Mouse (Mus musculus) gonadal fat pad, adult 2 months (tissue): ENCODE measurements around the gene Hltf. TPM values are rescaled to one million over a fixed set of nuclear protein-coding genes. Genes with fewer than 3 reads are reported as not detected.
"Not testable (repeated sequence)": the region's sequence is repeated elsewhere in the genome, so short reads cannot be mapped to it uniquely, and the experiment has no call there.

Experiments used
- DNase-seq: peaks from one replicate; pipeline ENCODE4 v3.0.0-alpha.2; 2012; ENCODE audit warnings: low read depth
- polyA plus RNA-seq: library from polyadenylated mRNA; depleted of rRNA; stranded (reverse); fragments of >200 nt; gene quantifications from 2 replicates; pipeline ENCODE4 v1.2.3, GENCODE M21; 2012

Gene Hltf
- polyA plus RNA-seq, 1 experiment = 5.1 TPM

DNA sequence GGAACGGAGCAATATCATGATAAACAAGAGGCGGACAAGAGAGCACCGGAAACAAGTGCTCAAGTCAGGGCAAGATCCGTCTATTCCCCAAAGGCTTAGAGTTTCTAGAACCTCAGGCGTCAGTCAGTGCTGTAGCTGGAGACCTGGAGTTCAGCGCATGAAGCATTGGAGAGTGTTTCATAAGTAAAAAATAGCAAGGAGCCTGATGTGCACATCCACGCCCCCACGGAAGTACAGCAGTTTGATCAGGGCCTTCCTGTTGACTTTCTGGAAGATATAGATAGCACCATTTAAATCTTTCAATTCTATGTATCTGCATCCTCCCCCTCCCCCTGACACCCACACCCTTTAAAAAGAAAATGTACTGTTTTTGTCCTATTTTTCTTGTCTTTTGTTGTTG lies 46.7 kb downstream of the Hltf start:
- no peak for DNase-seq

DNA sequence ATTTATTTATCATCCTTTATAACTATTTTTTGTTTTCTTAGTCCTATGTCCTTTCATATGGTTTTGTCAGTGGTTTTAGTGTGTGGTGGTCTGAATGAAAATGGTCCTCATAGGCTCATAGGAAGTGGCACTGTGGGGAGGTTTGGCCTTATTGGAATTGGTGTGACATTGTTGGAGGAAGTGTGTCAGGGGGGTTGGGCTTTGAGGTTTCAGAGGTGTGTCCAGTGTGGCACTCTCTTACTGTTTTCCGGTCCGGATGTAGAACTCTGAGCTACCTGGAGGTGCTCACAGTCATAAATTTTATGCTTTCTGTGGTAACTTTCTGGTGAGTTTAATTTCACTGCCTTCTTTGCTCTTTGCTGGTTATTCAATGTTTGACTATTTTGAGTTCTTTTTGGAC lies 47.2 kb downstream of the Hltf start:
- no peak for DNase-seq

DNA sequence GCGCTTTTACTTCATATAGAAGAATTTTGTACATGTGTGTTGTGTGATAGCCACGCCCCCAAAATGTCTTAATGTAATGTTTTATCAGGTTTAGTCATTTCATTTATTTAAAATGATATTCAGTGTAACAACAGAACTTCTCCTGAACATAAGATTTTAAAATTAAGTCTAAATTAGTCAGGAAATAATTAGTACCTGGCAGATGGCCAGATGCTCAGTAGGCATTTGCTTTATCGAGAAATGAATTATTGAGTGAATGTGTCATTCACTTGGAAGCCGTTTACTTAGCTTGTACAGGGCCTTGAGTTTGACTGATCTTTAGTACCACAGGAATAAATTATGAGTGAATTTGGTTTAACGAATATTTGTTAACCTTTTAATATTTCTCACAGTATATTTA lies 51.3 kb downstream of the Hltf start:
- DNase-seq = no peak

DNA sequence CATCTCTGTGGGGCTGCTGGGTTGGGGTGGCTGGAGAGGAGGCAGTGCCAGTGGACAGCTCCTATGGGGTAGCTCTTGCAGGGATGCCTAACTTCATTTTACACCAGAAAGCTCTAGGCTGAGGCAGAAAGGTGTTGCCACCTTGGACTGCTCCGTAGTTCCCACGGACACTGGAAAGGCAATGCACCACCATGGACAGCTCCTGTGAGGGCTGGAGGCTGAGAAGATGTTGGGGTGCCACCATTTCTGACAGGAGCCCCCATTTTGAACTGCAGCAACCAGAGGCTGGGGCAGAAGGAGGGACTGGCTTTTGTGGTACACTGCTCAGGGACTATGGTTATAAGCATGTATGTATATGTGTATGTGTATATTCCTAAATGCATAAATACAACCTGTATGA lies 54.3 kb downstream of the Hltf start:
- DNase-seq = no peak

DNA sequence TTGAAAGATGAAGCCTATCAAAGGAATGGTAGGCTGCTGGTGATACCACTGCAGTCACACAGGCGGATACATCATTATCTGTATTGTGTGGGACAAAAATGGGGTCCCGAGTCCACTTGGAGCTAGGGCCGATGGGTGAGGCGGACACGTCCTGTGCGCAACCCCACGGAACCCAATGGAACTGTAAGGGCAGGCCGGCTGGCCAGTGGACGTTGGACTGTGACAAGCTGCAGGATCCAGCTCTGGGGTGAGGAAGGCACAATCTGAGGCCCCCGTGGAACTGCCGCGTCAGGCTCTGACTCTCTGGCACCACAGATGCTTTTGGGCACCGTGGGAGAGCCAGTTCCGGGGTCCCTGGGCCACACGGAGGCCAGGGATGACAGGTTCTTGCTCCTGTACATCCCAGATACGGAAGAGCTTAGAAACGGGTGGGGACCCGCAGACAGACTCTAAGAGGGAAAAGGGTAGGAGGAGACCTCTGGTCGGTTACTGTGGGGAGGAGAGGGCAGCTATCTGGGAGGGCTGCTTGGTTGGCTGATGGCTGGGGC lies 61.5 kb downstream of the Hltf start:
- DNase-seq = no peak

- no peak for DNase-seq
These were observed 62.2 kb downstream of the Hltf start for GRCm38 (mm10) chr3:20119686-20120244.

GRCm38 (mm10) chr3:20121582-20121981 lies 64.0 kb downstream of the Hltf start:
- not testable (repeated sequence) for DNase-seq

- no peak for DNase-seq
These were observed 68.0 kb downstream of the Hltf start for GRCm38 (mm10) chr3:20125604-20126003.

- DNase-seq = no peak
These were observed 69.5 kb downstream of the Hltf start for GRCm38 (mm10) chr3:20127047-20127595.

DNA sequence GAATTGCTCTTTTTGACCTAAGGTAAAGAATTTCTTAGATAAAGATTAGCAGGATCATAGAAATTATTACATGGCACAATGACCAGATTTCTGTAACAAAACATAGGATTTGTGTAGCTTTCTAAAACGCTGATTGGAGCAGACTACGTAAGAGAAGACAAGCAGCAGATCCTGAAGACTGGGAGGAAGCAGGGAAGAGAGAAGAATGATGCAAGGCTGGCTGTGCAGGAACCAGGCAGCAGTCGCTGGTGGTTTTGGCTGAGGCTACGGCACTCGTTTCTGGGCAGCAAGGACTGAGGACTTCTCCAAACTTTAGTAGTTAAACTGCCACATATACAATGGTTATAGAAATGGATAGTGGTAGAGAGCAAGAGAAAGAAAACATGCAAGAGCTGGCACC lies 71.9 kb downstream of the Hltf start:
- no peak for DNase-seq

- no peak for DNase-seq
These were observed 73.1 kb downstream of the Hltf start for GRCm38 (mm10) chr3:20130456-20131349.

- no peak for DNase-seq
These were observed 73.7 kb downstream of the Hltf start for GRCm38 (mm10) chr3:20131350-20131720.

DNA sequence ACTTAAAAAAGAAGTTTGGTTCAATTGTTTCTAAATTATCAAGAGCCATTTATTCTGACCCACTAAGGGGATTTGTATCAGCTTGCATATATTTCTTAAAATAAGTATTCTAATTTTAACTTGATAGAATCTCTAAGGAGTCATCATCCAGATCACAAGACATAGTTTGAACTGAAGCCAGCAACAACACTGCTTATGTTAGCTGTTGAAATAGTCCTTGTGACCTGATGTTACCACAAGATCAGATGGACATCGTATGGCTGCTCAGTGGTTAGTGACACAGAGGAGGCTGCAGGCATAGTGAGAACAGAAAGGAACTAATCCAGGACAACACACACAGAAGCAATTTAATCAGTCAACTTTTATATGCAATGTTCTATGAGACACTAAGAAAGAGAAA lies 75.1 kb downstream of the Hltf start:
- DNase-seq = no peak

DNA sequence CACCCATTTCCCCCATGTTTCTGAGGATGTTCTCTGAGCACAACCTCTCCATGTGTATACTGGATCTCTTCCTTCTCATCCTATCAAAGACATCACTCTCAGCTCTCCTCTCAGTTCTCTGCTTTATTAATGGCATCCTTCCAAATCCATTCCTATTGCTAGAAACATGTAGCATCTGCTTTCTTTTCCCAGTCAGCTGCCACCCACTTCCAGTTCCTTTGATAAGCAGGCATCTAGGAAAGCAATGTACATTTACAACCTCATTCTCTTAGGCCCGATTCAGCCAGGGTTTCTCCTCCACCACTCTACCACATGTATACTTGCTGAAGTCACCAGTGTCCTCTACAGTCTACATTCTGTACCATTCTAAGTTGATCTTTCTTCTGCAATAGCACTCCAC lies 76.1 kb downstream of the Hltf start:
- no peak for DNase-seq

DNA sequence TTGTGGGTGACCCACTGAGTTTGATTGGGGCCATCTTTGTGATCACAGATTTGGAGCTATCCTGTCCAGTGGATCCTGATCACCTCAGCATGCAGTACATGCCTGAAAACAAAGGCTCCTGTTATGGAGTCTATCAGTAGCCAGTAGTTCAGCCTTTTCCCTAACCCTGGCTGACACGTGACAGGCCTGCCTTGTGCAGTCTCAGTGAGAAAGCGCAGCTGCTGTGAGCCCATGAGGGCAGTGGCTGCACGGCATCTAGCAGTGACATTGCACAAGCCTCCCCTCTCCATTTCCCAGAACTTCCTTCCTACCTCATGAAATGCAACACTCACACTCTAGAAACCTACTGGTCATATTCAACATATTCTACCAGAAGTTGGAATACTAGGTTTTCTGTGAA lies 76.9 kb downstream of the Hltf start:
- no peak for DNase-seq

- DNase-seq = no peak
These were observed 79.4 kb downstream of the Hltf start for GRCm38 (mm10) chr3:20136868-20137581.

- DNase-seq = no peak
These were observed 83.6 kb downstream of the Hltf start for GRCm38 (mm10) chr3:20141240-20141639.

DNA sequence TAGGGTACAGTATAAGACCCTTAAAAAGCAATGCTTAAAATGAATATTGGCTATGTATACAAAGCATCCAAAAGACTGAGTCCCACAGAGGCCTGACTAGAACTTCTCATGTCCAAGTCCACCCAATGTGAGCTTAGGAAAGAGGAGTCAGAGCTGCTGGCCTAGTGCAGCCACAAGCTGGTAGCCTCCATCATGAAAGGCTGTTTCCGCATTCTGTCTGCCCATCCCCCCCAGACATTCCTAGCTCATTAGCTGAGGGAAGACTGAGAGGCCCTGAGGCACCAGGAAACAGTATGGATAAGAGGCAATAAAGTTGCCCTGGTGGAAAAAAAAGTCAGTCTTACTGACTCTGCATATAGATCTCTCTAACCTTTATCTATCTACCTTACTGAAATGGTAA lies 84.1 kb downstream of the Hltf start:
- DNase-seq = no peak

DNA sequence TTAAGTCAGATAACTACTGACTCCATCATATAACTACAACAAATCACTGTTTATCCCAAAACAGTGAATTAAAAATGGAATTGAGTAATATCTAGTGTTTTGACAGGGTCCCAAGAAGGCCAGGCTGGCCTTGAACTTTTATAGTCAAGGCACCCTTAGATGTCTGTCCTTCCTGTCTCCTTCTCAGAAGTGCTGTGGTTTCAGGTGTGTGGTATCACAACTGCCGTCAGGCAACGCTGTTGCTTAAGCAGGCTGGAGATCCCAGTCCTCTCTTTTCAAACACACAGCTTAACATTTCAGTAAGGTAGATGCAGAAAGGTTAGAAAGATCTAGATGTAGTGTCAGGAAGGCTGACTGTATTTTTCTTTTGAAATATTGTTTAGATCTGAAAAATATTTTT lies 84.5 kb downstream of the Hltf start:
- DNase-seq = no peak

- no peak for DNase-seq
These were observed 85.0 kb downstream of the Hltf start for GRCm38 (mm10) chr3:20142576-20142975.

GRCm38 (mm10) chr3:20143726-20144125 lies 86.1 kb downstream of the Hltf start:
- no peak for DNase-seq

DNA sequence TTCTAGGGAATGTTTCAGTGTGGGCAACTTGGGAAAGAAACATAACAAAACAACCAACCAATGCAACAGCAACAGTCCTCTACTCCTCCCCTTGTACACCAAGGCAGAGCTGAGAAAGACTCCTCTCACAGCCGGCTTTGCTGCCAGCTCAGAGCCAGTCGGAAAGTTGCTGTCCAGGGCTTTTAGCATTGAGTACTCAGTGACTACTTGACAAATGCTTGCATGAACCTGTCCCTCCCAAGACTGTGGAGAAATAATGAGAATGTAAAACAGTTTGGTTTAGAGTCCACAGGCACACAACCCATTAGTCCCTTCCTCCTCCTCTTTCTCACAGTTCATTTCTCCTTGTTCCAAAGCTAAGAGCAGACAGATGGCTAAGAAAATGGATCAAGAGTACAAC lies 86.8 kb downstream of the Hltf start:
- DNase-seq = no peak
